Mouse (Mus musculus): ENCODE results near the gene Shank2.
A peak's percentile ranks its signal among the peaks of the same experiment; 100 is the strongest.

DNA sequence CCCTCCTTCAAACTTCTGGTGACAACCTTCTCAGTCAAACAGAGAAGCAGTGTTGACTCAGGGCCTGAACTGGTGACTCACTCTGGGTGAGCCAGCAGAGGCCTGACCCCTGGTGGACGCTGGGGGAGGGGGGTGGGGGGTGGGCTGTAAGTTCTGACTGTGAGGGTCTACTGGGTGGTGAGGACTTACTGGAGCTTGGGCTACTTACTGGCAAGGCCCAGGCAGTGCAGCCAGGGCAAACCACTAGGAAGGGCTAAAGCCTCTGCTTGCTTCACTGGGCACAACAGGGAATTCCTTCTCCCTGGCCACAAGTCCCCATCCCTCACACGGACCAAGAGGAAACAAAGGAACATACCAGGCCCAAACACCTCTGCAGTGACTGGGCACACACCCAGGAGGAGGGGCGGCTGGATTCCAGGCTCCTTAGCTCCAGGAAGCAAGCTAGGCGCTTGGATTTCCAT, 467.5 kb downstream of the Shank2 start:
- TF ChIP-seq CTCF (IDR thresholded peaks at IDR 0.05; ENCODE audit: low read depth), result peak; percentile 10; the same call in 1 of the 2 replicates
- TF ChIP-seq EP300 (IDR thresholded peaks at IDR 0.05; ENCODE audit: low read depth), result no peak
